Mouse (Mus musculus) heart, adult 2 months (tissue): ENCODE results near the gene Clint1.

Source experiments
- CTCF ChIP-seq: fragments of 200-600 bp; IDR thresholded peaks from 2 replicates; pipeline ENCODE4 v1.8.1; 2022; ENCODE audit warnings: antibody characterized with exemption, mild to moderate bottlenecking, moderate library complexity
- POLR2A ChIP-seq: fragments of 200-500 bp; IDR thresholded peaks from 2 replicates; pipeline ENCODE4 v1.6.1; 2011; ENCODE audit warnings: mild to moderate bottlenecking, low read depth, low read length, control low read depth; ENCODE audit not compliant: insufficient read depth

DNA sequence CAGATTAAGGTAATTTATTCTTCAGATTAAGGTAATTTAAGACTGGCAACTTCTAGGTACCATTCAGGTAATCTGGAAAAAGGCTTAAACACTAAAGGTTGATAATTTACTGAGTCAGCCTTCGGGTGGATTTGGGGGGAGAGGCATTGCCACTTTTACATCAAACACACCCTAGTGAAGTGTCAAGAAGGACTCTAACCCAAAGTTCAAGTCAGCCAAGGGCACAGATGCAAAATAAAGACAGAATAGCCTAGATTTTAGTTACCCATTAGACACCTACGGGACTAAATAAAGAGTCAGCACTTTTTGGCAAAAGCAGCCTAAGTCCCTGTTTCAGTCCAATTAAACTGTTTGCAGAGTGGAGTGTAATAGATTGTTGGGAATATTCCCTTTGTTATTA is 46.0 kb upstream of the Clint1 start:
- TF ChIP-seq CTCF (no peak), POLR2A (no peak)
